Mouse (Mus musculus): Measurements from ENCODE around the gene Mlc1.
A peak's percentile ranks its signal among the peaks of the same experiment; 100 is the strongest.

Gene Mlc1

DNA sequence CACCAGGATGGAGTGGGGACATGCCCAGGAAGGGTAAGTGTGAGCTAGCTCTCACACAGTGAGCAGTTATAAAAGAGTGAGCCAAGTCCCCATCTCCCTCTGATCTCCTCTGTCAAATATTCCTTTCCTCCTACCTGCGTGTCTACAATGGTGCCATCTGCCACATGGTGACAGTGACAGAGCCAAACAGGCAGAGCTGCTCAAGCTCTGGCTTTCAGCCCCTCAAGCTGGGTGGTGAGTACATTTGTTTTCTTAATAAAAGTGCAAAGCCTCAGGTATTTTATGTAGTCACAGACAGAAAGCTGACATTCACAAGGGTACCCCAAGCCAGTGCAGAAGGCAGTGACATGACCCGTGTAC is 41.5 kb downstream of the Mlc1 start:
- no peak for DNase-seq (ENCODE audit: low read depth, low spot score)

DNA sequence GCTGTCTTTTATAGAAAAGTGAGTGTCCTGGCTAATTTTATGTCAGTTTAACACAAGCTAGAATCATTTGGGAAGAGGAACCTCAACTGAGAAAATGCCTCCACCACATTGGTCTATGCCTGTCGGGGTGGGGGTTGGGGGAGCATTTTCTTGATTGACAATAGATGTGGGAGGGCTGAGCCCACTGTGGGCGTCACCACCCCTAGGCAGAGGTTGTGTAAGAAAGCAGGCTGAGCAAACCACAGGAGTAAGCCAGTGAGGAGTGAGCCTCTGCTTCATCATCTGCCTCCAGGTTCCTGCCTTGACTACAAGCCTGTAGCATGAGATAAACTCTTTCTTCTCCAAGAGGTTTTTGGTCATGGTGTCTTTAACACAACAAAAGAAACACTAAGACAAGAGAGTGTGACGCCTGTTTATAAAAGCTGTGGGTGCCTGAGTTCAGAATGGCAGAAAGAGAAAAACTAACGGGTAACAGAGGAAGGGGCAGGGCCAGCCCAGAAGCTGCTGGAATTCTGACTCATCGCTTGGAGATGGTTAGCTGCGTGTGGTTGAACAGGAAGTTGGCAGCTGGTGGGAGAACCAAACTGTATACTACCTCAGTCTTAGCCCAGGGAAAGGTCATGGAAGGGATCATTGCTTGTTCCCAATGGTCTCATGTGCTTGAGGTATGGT is 42.1 kb downstream of the Mlc1 start:
- DNase-seq (ENCODE audit: low read depth, low spot score), result no peak

DNA sequence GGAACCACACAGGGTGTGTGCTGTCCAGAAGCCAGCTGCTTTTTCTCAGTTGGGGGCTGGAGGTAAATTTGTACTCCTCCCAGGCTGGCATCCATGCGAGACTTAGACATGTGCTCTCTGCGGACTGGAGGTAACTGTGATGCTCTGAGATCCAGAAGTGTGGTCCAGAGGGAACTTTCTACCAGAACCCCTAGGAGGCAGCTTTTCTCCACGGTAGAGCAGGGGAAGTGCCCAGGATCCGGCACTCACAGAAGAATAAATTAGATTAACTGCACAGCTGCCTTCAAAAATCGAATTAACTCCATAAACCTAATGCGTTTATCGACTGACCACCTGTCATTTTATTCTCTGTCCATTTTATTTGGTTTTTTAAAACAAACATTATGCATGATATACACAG is 44.7 kb downstream of the Mlc1 start:
- DNase-seq (ENCODE audit: low read depth, low spot score), result no peak

DNA sequence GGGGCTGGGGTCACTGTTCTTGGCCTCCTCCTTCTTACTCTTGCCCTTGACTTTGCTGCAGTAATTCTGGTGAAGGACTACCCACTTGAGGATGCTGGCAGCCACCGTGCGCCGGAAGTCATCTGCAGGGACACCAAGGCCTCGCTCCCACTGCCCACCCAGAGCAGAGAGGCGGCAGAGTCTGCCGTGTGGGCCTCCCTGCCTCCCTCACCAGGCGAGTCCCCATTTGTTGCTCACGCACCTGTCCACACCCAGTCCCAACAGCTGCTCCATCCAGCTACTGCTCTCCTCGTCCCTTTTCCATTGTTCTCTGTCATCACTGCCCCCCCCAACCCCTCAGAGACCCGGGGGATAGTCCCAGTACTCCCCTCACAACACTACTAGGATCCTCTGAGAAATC is 46.1 kb downstream of the Mlc1 start:
- no peak for DNase-seq (ENCODE audit: low read depth, low spot score)

DNA sequence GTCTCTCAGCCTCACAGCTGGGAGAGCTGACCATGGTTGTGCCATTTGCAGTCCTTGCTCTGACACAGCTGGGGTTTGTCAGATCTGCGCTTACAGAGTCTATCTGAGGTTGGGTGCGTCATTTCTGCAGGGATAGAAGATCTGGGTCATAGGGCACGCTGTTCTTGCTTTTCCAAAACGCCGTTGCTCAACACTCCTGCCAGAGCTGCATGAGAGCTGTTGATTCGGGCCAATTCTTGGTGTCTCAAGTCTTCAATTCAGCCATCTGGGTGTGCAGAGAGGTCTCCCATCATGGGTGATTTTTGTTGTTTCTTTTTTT is 56.9 kb downstream of the Mlc1 start:
- no peak for DNase-seq (ENCODE audit: low read depth, low spot score)

DNA sequence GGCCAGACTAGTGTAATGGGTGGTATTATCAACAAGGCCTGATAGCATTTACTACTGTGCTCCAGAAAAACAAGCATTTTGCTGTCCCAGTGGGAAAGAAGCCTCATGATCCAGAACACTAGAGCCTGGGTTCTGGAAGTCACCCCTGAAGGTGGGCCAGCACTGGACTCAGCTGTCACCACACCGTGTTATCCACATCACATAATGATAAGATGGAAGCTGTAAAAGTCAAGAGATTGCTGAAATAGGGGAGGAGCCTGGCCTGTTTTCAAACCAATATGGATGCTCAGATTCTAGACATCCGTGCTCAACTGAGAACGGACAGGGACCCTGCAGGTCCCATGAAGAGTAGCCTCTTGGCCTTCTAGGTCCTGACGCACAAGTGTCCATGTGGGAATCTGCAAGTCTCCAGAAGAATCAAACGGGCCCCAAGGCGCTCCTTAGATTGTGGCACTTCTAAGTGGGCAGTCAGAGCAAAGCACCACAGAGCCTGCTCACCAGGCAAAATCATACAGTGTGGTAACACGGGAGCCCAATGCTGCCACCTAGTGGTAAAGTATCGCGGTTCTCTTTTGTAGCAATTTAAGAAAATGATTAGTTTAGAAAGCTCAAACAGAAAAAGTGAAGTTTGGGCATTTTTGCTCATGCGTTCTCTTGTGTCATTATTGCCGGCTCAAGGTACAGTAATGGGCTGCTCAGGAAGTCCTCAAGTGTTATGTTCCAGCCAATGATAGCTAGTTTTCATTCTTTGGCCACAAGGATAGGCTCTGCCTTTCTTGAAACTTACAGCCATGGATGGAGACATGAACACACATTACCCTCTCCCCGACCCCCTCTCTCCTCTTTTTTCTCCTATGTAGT is 57.4 kb downstream of the Mlc1 start:
- peak; percentile 72 for DNase-seq (ENCODE audit: low read depth, low spot score)

DNA sequence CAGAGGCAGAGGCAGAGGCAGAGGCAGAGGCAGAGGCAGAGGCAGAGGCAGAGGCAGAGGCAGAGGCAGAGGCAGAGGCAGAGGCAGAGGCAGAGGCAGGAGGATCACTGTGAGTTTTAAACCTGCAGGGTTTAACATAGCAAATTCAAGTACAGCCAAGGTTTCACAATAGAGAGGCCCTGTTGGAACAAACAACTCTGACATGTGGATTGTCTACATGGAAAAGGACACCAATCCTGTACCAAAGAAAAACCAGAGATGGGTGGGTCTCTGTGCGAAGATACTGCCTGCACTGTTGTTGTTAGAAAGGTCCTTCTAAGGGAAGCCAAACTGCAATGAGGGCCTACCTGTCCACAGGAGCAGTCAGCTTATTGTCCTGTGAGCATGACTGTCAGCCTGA is 58.7 kb downstream of the Mlc1 start:
- no peak for DNase-seq (ENCODE audit: low read depth, low spot score)

DNA sequence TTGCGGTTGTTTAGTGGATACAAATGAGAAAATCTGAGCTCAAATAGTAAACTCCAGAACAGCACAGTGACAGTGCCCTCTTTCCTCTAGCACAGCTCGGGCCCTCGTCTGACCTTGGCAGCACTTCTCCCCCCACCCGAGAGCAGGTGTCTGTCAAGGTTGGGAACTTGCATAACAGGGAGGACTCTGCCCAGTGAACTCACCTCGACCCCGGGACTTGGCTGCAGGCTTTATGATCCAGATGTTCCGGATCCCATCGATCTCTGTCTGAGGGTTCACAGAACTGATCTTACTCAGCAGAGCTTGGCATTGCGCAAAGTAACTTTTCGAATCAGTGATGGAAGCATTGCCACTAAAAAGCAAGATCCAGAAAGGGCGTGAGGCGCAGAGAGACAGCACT is 59.5 kb downstream of the Mlc1 start:
- no peak for DNase-seq (ENCODE audit: low read depth, low spot score)

DNA sequence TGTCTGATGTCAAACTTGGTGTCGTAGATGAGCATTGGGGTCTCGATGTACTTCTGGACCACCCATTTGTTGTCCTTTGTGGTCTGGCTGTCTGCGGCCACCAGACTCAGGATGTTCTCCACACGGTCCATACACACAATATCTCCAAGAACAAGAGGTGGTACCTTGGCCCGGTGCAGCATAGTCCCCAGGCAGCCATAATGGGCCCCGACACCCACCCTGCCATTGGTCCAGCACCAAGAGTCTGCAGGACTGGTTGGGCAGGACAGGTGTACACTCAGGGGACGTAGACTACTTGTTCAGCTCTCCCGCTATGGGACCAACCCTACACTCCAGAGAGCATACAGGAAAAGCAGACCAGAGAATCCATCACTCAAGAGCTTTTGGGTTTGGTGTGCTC is 61.7 kb downstream of the Mlc1 start:
- no peak for DNase-seq (ENCODE audit: low read depth, low spot score)

DNA sequence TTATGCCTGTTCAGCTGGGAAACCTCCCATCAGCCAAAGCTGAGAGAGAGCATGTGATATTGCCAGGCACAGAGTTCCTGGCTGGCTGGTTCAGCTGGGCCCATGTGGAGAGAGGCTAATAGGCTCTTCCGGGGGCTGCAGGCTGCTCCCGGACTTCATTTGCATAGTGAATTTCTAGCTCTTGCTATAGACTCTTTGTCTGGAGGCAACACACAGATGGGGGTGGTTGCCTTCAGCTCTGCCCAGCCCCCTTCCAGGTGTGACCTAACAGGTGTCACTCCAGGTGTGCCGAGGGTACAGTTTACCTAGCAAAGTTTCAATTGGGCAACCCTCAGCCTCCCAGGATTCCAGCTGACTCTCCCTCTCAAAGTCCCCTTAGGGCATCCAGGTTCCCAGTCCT is 62.4 kb downstream of the Mlc1 start:
- no peak for DNase-seq (ENCODE audit: low read depth, low spot score)

DNA sequence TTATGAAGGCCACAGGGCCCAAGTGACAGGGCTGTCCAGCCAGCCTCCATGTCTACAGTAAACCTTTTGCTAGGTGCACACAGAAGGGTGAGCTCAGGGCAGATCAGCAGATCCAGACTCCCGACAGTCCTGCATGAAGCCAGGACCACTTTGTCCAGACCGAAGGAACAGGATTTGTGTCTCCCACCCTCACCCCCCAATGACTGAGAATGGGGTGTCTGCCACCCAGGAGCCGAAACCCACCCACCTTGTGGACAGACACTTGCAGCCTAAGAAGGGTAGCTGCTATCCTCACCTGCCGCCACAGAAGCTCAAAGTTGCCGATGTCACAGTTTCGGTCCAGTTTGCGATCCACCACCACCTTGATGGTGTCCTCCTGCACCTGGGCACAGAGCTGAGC is 63.8 kb downstream of the Mlc1 start:
- DNase-seq (ENCODE audit: low read depth, low spot score), result no peak

DNA sequence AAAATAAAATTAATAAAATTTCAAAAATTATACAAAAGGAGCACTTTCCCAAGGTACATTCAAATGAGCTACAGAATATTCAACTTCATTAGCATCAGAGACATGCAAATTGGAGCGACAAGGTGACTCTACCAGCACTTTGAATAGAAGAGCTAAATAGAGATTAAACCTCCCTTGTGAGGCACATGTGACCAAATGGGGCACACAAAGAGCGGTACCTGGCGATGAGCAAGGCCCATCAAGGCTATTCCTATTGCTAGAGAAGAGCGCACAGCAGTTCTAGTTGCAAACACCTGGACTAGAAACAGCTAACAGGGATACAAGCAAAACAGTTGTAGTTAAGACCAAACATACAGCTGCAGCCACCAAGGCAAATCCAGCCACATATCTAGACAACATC is 72.5 kb downstream of the Mlc1 start:
- DNase-seq (ENCODE audit: low read depth, low spot score), result no peak

All from A20 (cell line).